Mouse (Mus musculus): Measurements from ENCODE around the gene Rps5. TPM values are rescaled to one million over a fixed set of nuclear protein-coding genes. Genes with fewer than 3 reads are reported as not detected.
"Not testable (repeated sequence)": the region's sequence is repeated elsewhere in the genome, so short reads cannot be mapped to it uniquely, and the experiment has no call there.

Gene Rps5
- polyA plus RNA-seq, 1 experiment from 2014 or later: 512 TPM

DNA sequence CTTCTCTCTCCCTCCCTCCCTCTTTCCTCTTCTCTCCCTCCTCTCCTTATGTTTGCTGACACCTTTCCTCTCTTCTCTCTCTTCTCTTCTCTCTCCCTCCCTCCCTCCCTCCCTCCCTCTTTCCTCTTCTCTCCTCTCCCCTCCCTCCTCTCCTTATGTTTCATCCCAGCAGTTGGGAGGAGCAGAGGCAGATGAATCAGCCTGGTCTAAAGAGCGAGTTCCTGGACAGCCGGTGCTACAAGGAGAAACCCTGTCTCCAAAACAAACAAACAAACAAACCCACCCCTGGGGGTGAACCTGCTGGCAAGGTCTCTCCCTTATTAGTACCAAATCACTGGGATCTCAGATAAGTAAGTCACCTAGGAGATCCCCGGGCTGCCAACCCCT is 779 bp upstream of the Rps5 start:
- Histone ChIP-seq H3K27ac (ENCODE audit: low read length) (peak overlapping the region; percentile 97), H3K36me3 (ENCODE audit: control insufficient read depth, insufficient read depth, low read length) (peaks cover 20% of the 10 kb centered on the region), H3K9me3 (replicated peaks; ENCODE audit: control insufficient read depth, low read length, poor library complexity, severe bottlenecking) (no peaks in the 10 kb centered on the region), H3K9ac (ENCODE audit: low read depth, low read length) (peak overlapping the region; percentile 81), H3K4me2 (ENCODE audit: low read length) (peak overlapping the region; percentile 81), H3K27me3 (ENCODE audit: control insufficient read depth, insufficient read depth, low read depth, low read length) (peaks cover 6% of the 10 kb centered on the region), H3K4me1 (ENCODE audit: control insufficient read depth, insufficient read depth, low read length) (peaks cover 12% of the 10 kb centered on the region), H3K4me3 (ENCODE audit: low read depth, low read length) (peak overlapping the region; percentile 83)
- 0% methylated on average over 3 of the region's 3 CpGs for WGBS
- ATAC-seq: peak; percentile 27

DNA sequence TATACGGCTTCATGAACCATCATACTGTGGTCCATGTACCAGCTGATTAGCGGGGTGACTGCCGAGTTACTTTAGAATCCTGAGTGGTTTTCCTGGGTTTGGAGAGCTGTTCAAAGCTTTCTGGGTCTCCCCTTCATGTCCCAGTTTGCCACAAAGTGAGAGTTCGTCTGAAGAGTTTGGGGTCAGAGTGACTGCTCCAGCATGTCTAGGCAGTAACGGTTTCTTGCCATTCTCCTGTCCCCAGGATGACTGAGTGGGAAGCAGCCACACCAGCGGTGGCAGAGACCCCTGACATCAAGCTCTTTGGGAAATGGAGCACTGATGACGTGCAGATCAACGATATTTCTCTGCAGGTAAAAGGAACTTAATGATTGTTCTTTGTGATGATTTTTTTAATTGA is 639 bp downstream of the Rps5 start:
- H3K4me2 ChIP-seq (ENCODE audit: low read length): peak overlapping the region; percentile 91
- H3K36me3 ChIP-seq (ENCODE audit: control insufficient read depth, insufficient read depth, low read length): peaks cover 26% of the 10 kb centered on the region
- H3K9me3 ChIP-seq (replicated peaks; ENCODE audit: control insufficient read depth, low read length, poor library complexity, severe bottlenecking): no peaks in the 10 kb centered on the region
- ATAC-seq: peak; percentile 6; the same call in 1 of the 2 replicates
- no peak overlapping the region for H3K27ac ChIP-seq (ENCODE audit: low read length)
- peaks cover 12% of the 10 kb centered on the region for H3K4me1 ChIP-seq (ENCODE audit: control insufficient read depth, insufficient read depth, low read length)
- peak overlapping the region; percentile 83 for H3K4me3 ChIP-seq (ENCODE audit: low read depth, low read length)
- H3K9ac ChIP-seq (ENCODE audit: low read depth, low read length): peak overlapping the region; percentile 76
- 4% methylated on average over 8 of the region's 8 CpGs for WGBS
- peaks cover 19% of the 10 kb centered on the region for H3K27me3 ChIP-seq (ENCODE audit: control insufficient read depth, insufficient read depth, low read depth, low read length)

DNA sequence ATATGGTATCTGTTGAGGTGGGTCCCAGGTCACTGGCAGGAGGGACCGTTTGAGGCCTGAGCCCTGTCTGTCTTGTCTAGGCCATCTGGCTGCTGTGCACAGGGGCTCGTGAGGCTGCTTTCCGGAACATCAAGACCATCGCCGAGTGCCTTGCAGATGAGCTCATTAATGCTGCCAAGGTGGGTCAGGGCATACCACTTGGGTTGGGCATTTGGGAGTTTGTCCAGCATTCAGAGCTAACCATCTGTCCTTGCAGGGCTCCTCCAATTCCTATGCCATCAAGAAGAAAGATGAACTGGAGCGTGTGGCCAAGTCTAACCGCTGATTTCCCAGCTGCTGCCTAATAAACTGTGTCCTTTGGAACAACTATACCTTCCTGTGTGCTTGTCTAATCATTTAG is 4.2 kb downstream of the Rps5 start:
- Histone ChIP-seq H3K36me3 (ENCODE audit: control insufficient read depth, insufficient read depth, low read length) (peaks cover 26% of the 10 kb centered on the region), H3K27me3 (ENCODE audit: control insufficient read depth, insufficient read depth, low read depth, low read length) (peaks cover 21% of the 10 kb centered on the region), H3K4me3 (ENCODE audit: low read depth, low read length) (no peak overlapping the region), H3K4me1 (ENCODE audit: control insufficient read depth, insufficient read depth, low read length) (peaks cover 12% of the 10 kb centered on the region), H3K27ac (ENCODE audit: low read length) (no peak overlapping the region), H3K9me3 (replicated peaks; ENCODE audit: control insufficient read depth, low read length, poor library complexity, severe bottlenecking) (no peaks in the 10 kb centered on the region), H3K4me2 (ENCODE audit: low read length) (no peak overlapping the region), H3K9ac (ENCODE audit: low read depth, low read length) (no peak overlapping the region)
- ATAC-seq: no peak
- WGBS: 81% methylated on average over 7 of the region's 7 CpGs

DNA sequence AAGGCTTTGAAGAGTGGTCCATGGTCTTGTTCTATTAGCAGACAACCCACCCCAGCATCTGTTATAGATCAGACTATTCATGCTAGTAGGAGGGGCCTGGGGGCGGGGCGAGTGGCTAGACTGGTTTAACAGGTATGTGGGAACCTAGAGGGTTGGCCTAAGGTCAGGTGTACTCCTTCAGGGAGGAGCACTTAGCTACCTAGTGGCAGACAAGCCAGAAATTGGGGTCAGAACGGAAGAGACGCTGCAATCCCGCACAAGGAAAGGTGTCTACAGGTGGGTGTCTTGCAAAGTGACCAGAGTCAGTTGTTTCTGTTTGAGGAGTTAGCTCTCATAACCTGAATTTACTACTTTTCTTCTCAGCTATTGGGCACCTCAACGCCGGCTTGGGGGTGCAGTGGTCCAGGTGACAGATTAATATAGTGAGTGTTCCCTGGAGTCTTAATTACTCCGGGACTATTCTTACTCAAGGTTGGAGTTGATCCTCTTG is 5.1 kb downstream of the Rps5 start, which contains the start of gene Rnf225:
Rnf225 (plus strand) TSS at position 226 of the 490 bp plus-strand sequence.
- Histone ChIP-seq H3K4me3 (ENCODE audit: low read depth, low read length) (peak within 1 kb of the TSS; percentile 26), H3K4me2 (ENCODE audit: low read length) (peak within 1 kb of the TSS; percentile 51), H3K9me3 (replicated peaks; ENCODE audit: control insufficient read depth, low read length, poor library complexity, severe bottlenecking) (no peaks in the 10 kb centered on the region), H3K36me3 (ENCODE audit: control insufficient read depth, insufficient read depth, low read length) (peaks cover 26% of the 10 kb centered on the region), H3K27ac (ENCODE audit: low read length) (no peak within 1 kb of the TSS), H3K4me1 (ENCODE audit: control insufficient read depth, insufficient read depth, low read length) (peaks cover 12% of the 10 kb centered on the region), H3K9ac (ENCODE audit: low read depth, low read length) (peak within 1 kb of the TSS; percentile 45), H3K27me3 (ENCODE audit: control insufficient read depth, insufficient read depth, low read depth, low read length) (peaks cover 21% of the 10 kb centered on the region)
- peak; percentile 1; the same call in 1 of the 2 replicates for ATAC-seq
- WGBS: 27% methylated on average over 8 of the region's 8 CpGs

DNA sequence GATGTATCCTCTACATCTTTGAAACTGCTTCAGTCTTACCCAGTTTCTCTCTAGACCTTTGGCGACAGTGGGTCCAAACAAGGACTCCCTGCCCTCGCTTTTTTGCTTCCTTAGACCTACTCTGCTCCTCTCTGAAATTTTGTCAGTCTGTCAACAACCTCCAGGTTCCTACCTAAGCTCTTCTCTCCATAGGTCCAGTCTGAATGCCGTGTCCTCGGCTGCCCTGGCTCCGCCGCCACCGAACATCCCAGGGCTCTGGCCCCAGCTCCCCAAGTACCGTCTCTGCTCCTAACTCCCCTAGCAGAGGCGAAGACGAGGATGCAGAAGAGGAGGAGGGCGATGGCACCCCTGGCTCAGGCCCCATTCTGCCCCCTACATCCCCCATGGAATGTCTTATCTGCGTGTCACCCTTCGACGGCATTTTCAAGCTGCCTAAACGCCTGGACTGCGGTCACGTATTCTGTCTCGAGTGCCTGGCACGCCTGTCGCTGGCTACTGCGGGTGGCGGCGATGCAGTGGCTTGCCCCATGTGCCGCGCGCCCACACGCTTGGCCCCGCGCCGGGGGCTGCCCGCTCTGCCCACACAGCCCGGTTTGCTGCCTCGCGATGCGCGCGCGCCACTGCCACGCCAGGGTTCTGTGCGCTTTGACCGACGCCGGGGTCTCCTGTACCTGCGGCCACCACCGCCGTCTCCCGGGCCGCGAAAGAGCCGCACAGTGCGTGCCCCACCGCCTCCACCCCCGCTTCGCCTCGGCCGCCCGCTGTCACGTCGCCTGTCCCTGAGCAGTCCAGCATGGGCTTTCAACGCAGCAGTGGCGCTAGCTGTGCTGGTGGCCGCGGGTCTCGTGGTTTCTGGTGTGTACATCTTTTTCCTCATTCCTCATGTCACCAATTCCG is 5.9 kb downstream of the Rps5 start:
- H3K4me3 ChIP-seq (ENCODE audit: low read depth, low read length): peak overlapping the region; percentile 26
- 4% methylated on average over 65 of the region's 65 CpGs for WGBS

DNA sequence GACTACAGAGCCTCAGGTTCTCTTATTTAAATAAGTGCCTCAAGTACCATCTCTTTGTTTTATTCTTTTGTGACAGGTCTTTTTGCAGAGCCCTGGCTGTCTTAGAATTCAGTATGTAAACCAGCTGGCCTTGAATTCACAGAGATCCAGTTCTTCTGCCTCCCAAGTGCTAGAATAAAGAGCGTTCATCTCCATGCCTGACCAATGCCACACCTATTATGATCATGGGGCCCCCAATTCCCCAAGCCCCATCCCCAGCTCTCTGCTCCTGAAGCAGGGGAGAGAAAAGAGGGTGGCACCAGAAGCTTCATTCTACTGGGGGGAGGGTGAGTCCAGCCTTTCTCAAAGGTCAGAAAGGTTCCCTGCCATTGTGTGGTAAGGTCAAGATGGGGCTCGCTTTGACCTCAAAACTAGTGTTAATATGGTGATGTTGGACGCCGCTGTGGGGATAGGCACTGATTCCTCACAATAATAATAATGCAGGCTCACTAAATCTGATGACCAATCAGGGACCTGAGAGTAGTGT is 11.6 kb downstream of the Rps5 start:
- Histone ChIP-seq H3K36me3 (ENCODE audit: control insufficient read depth, insufficient read depth, low read length) (no peaks in the 10 kb centered on the region), H3K9me3 (replicated peaks; ENCODE audit: control insufficient read depth, low read length, poor library complexity, severe bottlenecking) (no peaks in the 10 kb centered on the region), H3K4me2 (ENCODE audit: low read length) (no peak overlapping the region), H3K4me3 (ENCODE audit: low read depth, low read length) (no peak overlapping the region), H3K9ac (ENCODE audit: low read depth, low read length) (no peak overlapping the region), H3K27ac (ENCODE audit: low read length) (no peak overlapping the region), H3K27me3 (ENCODE audit: control insufficient read depth, insufficient read depth, low read depth, low read length) (no peaks in the 10 kb centered on the region), H3K4me1 (ENCODE audit: control insufficient read depth, insufficient read depth, low read length) (no peaks in the 10 kb centered on the region)
- 60% methylated on average over 4 of the region's 4 CpGs for WGBS
- ATAC-seq: no peak

More for the DNA sequence above, 5.9 kb downstream of the Rps5 start:
- Histone ChIP-seq H3K27me3 (ENCODE audit: control insufficient read depth, insufficient read depth, low read depth, low read length) (peaks cover 21% of the 10 kb centered on the region), H3K4me1 (ENCODE audit: control insufficient read depth, insufficient read depth, low read length) (peaks cover 9% of the 10 kb centered on the region), H3K9ac (ENCODE audit: low read depth, low read length) (peak overlapping the region; percentile 45), H3K9me3 (replicated peaks; ENCODE audit: control insufficient read depth, low read length, poor library complexity, severe bottlenecking) (no peaks in the 10 kb centered on the region), H3K4me2 (ENCODE audit: low read length) (peak overlapping the region; percentile 51), H3K36me3 (ENCODE audit: control insufficient read depth, insufficient read depth, low read length) (peaks cover 26% of the 10 kb centered on the region), H3K27ac (ENCODE audit: low read length) (no peak overlapping the region)
- peak; percentile 44 for ATAC-seq

DNA sequence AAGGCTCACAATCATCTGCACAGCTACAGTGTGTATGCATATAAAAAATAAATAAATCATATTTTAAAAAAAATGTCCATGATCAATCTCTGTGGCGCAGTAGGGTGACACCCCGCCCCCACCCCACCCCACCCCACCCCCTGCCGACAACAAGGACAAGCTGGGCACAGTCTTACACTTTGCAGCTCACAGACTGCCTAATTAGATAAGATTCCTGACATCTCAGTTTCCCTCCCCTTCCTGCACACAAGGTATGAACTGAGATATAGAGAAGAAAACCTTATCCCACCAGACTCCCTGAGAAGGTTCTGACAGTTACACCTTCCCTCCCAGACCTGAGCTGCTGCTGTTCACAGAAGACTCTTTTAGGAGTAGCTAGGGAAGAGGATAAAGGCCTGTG is 12.7 kb downstream of the Rps5 start:
- H3K9me3 ChIP-seq (replicated peaks; ENCODE audit: control insufficient read depth, low read length, poor library complexity, severe bottlenecking): no peaks in the 10 kb centered on the region
- ATAC-seq: no peak
- H3K9ac ChIP-seq (ENCODE audit: low read depth, low read length): no peak overlapping the region
- H3K4me1 ChIP-seq (ENCODE audit: control insufficient read depth, insufficient read depth, low read length): no peaks in the 10 kb centered on the region
- no peaks in the 10 kb centered on the region for H3K27me3 ChIP-seq (ENCODE audit: control insufficient read depth, insufficient read depth, low read depth, low read length)
- H3K36me3 ChIP-seq (ENCODE audit: control insufficient read depth, insufficient read depth, low read length): no peaks in the 10 kb centered on the region
- no peak overlapping the region for H3K4me3 ChIP-seq (ENCODE audit: low read depth, low read length)
- no peak overlapping the region for H3K27ac ChIP-seq (ENCODE audit: low read length)
- WGBS: 85% methylated on average over 3 of the region's 3 CpGs
- no peak overlapping the region for H3K4me2 ChIP-seq (ENCODE audit: low read length)

DNA sequence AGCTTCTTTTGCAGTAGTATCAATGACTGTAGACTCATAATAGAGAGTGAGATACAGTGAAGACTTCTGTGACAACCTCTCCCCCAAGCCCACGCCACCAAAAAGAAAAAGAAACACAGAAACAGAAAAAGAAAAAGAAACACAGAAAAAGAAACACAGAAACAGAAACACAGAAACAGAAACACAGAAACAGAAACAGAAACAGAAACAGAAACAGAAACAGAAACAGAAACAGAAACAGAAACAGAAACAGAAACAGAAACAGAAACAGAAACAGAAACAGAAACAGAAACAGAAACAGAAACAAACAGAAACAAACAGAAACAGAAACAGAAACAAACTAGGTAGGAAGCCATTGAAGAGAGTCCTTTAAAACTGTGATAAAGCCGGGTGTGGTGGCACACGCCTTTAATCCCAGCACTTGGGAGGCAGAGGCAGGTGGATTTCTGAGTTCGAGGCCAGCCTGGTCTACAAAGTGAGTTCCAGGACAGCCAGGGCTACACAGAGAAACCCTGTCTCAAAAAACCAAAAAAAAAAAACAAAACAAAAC is 15.2 kb downstream of the Rps5 start:
- not testable (repeated sequence) for H3K4me2 ChIP-seq (ENCODE audit: low read length); ATAC-seq; H3K9me3 ChIP-seq (replicated peaks; ENCODE audit: control insufficient read depth, low read length, poor library complexity, severe bottlenecking); H3K9ac ChIP-seq (ENCODE audit: low read depth, low read length); H3K27me3 ChIP-seq (ENCODE audit: control insufficient read depth, insufficient read depth, low read depth, low read length); H3K27ac ChIP-seq (ENCODE audit: low read length); H3K4me1 ChIP-seq (ENCODE audit: control insufficient read depth, insufficient read depth, low read length); H3K36me3 ChIP-seq (ENCODE audit: control insufficient read depth, insufficient read depth, low read length); H3K4me3 ChIP-seq (ENCODE audit: low read depth, low read length)
- 87% methylated on average over 3 of the region's 4 CpGs for WGBS

DNA sequence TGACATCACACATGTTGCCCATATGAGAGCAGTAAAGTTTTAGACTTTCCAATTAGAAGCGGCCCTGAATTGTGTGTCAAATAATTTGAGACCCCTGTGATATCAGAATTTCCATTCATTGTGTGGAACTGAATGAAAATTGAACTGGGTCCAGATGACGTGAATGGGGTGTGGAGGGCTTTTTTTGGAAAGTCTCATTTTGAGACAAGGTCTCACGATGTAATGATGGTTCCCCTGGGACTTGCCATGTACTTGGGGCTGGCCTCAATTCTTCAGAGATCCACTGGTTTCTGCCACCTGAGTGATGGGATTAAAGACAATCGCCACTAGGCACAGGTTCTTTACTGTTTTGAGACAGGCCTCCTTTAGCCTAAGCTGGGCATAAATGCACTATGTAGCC is 18.5 kb downstream of the Rps5 start:
- 89% methylated on average over 4 of the region's 4 CpGs for WGBS
- no peak overlapping the region for H3K4me3 ChIP-seq (ENCODE audit: low read depth, low read length)

More for the DNA sequence above, 18.5 kb downstream of the Rps5 start:
- no peaks in the 10 kb centered on the region for H3K36me3 ChIP-seq (ENCODE audit: control insufficient read depth, insufficient read depth, low read length)
- no peak overlapping the region for H3K4me2 ChIP-seq (ENCODE audit: low read length)
- H3K4me1 ChIP-seq (ENCODE audit: control insufficient read depth, insufficient read depth, low read length): no peaks in the 10 kb centered on the region
- no peak for ATAC-seq
- no peaks in the 10 kb centered on the region for H3K27me3 ChIP-seq (ENCODE audit: control insufficient read depth, insufficient read depth, low read depth, low read length)
- H3K27ac ChIP-seq (ENCODE audit: low read length): no peak overlapping the region
- H3K9ac ChIP-seq (ENCODE audit: low read depth, low read length): no peak overlapping the region
- H3K9me3 ChIP-seq (replicated peaks; ENCODE audit: control insufficient read depth, low read length, poor library complexity, severe bottlenecking): no peaks in the 10 kb centered on the region

Data from midbrain, embryonic 16.5 days (tissue).